Mouse (Mus musculus) kidney, embryonic 14.5 days (tissue): Measurements from ENCODE around the gene Tecpr1. TPM values are rescaled to one million over a fixed set of nuclear protein-coding genes. Genes with fewer than 3 reads are reported as not detected.

ENCODE experiments used
- ATAC-seq: fragments of 200-750 bp; cut with Nextera tagmentation; 2 replicates; pipeline ENCODE4 v1.8.0; 2017; ENCODE audit warnings: moderate number of reproducible peaks, mild to moderate bottlenecking, moderate TSS enrichment, moderate library complexity; ENCODE audit not compliant: low FRiP score, low TSS enrichment
- H3K27ac ChIP-seq: fragments of 300-500 bp; sonication (generic); 2 replicates; pipeline ENCODE4 v1.5.1; 2014; ENCODE audit warnings: low read depth, mild to moderate bottlenecking, low read length, moderate library complexity, mixed read lengths
- H3K27me3 ChIP-seq: fragments of 300-500 bp; sonication (generic); 2 replicates; pipeline ENCODE4 v1.6.1; 2014; ENCODE audit warnings: mild to moderate bottlenecking, low read length; ENCODE audit not compliant: control insufficient read depth, insufficient read depth
- H3K36me3 ChIP-seq: fragments of 300-500 bp; sonication (generic); 2 replicates; pipeline ENCODE4 v1.6.1; 2014; ENCODE audit warnings: low read length, mixed read lengths; ENCODE audit not compliant: control insufficient read depth, insufficient read depth
- H3K4me1 ChIP-seq: fragments of 300-500 bp; sonication (generic); 2 replicates; pipeline ENCODE4 v1.6.1; 2014; ENCODE audit warnings: low read length, mixed read lengths; ENCODE audit not compliant: control insufficient read depth, insufficient read depth
- H3K4me2 ChIP-seq: fragments of 300-500 bp; sonication (generic); replicated peaks from 2 replicates; pipeline ENCODE4 v1.6.1; 2014; ENCODE audit warnings: low read depth, mild to moderate bottlenecking, low read length
- H3K4me3 ChIP-seq: fragments of 300-500 bp; sonication (generic); 2 replicates; pipeline ENCODE4 v1.5.1; 2014; ENCODE audit warnings: mild to moderate bottlenecking, low read length
- H3K9ac ChIP-seq: fragments of 300-500 bp; sonication (generic); 2 replicates; pipeline ENCODE4 v1.6.1; 2014; ENCODE audit warnings: low read depth, mild to moderate bottlenecking, low read length, moderate library complexity
- H3K9me3 ChIP-seq: fragments of 300-500 bp; sonication (generic); 2 replicates; pipeline ENCODE4 v1.6.1; 2016; ENCODE audit warnings: low read length; ENCODE audit not compliant: control insufficient read depth
- WGBS: fragments of 180-500 bp; shearing (Covaris S2); extraction: QIAGEN DNeasy Blood & Tissue Kit; methylation state at CpG from one replicate; pipeline ENCODE4 v1.1.7; 2014; 5-methylcytosine and 5-hydroxymethylcytosine counted together
- polyA plus RNA-seq: library from polyadenylated mRNA; unstranded; fragments of >200 nt; fragmentation: Nextera tagmentation; extraction: Ambion mirVana; gene quantifications from 2 replicates; pipeline ENCODE4 v1.2.1, GENCODE M21; 2014

Tecpr1 gene
- polyA plus RNA-seq, 1 experiment from 2014 or later, result 16.4 TPM

DNA sequence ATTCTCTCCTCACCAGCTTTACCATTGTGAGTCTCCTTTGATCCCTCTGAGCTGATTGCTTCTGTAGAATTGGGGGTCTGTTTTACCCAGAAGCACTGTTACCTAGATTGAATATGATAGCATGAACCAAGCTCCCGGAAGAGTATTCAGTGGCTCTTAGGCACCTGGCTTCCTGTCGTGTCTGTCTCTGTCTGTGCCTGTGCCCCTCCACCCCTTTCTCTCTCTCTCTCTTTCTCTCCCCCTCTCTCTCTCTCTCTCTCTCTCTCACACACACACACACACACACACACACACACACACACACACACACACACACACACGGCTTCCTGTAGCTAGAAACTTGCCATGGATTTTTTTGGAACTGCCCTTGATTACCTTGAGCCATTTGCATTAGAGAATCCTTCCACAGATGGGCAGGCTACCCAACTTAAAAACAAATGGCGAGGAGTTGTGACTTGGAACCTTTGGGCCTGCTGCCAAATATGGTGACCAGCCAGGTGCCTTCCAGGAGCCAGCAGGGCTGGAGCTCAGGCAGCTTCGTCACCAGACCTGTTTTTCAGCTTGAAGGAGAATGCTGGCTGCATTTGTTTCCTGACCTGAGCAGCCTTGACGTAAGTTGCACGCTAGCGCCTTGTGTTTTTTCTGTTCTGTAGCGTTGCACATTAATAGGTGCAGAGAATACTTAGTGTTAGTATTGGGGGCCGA lies 60.5 kb downstream of the Tecpr1 start:
- ATAC-seq, result no peak

DNA sequence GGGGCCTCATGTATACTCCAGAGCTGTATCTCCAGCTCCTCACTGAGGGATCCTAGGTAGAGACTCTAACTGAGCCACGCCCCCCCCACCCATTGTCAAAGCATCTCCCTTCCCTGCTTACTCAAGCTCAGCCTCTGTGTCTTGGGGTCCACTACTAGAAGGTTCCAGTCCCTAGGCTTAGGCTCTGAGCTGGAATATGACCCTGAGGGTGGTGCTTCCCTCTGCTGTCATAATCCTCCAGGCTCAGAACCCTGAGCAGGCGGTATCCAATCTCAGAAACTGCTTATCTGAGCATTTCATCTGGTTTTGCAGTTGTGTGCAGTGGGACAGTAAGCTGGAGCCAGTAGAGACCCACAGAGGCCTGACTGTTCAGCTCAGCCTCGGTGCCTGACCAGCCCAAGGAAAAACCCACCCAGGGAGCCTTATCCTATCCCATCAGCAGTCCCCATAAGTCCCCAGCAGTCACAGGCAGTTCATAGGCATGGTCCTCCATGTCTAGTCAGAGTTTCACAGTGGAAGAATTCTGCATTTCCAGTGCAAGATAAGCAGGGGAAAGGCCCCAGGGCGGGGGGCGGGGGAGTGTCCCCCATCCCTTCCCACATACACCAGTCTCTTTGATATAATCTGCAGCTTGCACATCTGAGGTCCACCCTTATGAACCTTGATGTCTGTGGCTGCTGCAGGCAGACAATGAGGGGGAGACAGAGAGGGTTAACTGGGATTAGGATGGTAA lies 61.2 kb downstream of the Tecpr1 start:
- H3K4me2 ChIP-seq, result no peak overlapping the region
- no peaks in the 10 kb centered on the region for H3K4me1 ChIP-seq
- peaks cover 37% of the 10 kb centered on the region for H3K36me3 ChIP-seq
- WGBS, result 78% methylated on average over 5 of the region's 5 CpGs
- ATAC-seq, result 0 out of 2 replicates have a peak, but pooled peaks have one; percentile 24
- no peak overlapping the region for H3K4me3 ChIP-seq
- no peaks in the 10 kb centered on the region for H3K27me3 ChIP-seq
- H3K27ac ChIP-seq, result peak overlapping the region; percentile 47
- no peaks in the 10 kb centered on the region for H3K9me3 ChIP-seq
- H3K9ac ChIP-seq, result no peak overlapping the region

More for the DNA sequence above, 60.5 kb downstream of the Tecpr1 start:
- 70% methylated on average over 10 of the region's 10 CpGs for WGBS
- Histone ChIP-seq H3K9me3 (no peaks in the 10 kb centered on the region), H3K4me3 (no peak overlapping the region), H3K9ac (no peak overlapping the region), H3K27ac (peak overlapping the region; percentile 47; the same call in 1 of the 2 replicates), H3K27me3 (no peaks in the 10 kb centered on the region), H3K4me2 (no peak overlapping the region), H3K4me1 (no peaks in the 10 kb centered on the region), H3K36me3 (peaks cover 34% of the 10 kb centered on the region)

DNA sequence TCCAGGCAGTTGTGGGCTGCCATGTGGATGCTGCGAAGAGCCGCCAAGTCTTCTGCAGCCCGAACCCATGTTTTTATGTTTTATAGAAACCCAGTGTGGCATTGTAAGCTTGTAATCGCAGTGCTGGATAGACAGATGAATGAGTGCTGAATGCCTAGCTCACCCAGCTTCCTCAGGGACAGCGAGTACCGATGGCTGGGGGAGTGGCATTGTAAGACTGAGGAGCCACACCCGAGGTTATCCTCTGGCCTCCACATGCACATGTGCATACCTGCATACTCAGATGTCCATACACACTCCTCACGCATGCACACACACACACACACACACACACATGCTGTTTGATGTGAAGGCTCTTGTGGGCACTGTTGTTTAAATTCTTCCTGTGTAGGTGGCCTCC lies 64.3 kb downstream of the Tecpr1 start:
- no peak for ATAC-seq
- 93% methylated on average over 8 of the region's 8 CpGs for WGBS
- no peak overlapping the region for H3K4me3 ChIP-seq
- no peak overlapping the region for H3K4me2 ChIP-seq
- H3K9ac ChIP-seq, result no peak overlapping the region
- H3K4me1 ChIP-seq, result no peaks in the 10 kb centered on the region
- no peak overlapping the region for H3K27ac ChIP-seq
- H3K36me3 ChIP-seq, result peaks cover 25% of the 10 kb centered on the region
- no peaks in the 10 kb centered on the region for H3K27me3 ChIP-seq
- H3K9me3 ChIP-seq, result no peaks in the 10 kb centered on the region

DNA sequence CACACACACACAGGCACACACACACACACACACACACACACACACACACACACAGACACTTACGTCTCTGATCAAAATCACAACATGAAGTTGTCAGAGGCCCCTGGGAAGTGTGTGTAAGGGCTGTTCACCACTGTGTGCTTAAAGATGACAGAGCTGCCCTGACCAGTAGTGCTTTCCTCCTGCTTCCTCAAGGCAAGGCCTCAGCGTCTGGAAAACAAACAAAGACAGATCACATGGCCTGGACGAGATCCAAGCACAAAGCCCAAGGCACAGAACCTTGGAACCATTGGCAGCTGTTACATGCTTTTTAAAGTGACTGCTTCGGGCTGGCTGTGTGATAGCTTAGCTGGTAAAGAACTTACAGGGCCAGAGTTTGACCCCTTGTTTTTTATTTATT lies 64.8 kb downstream of the Tecpr1 start:
- H3K4me1 ChIP-seq, result no peaks in the 10 kb centered on the region
- H3K27me3 ChIP-seq, result no peaks in the 10 kb centered on the region
- no peaks in the 10 kb centered on the region for H3K9me3 ChIP-seq
- ATAC-seq, result no peak
- H3K4me3 ChIP-seq, result no peak overlapping the region
- H3K27ac ChIP-seq, result no peak overlapping the region
- no peak overlapping the region for H3K4me2 ChIP-seq
- 35% methylated on average over 4 of the region's 4 CpGs for WGBS
- no peak overlapping the region for H3K9ac ChIP-seq
- H3K36me3 ChIP-seq, result peaks cover 20% of the 10 kb centered on the region

DNA sequence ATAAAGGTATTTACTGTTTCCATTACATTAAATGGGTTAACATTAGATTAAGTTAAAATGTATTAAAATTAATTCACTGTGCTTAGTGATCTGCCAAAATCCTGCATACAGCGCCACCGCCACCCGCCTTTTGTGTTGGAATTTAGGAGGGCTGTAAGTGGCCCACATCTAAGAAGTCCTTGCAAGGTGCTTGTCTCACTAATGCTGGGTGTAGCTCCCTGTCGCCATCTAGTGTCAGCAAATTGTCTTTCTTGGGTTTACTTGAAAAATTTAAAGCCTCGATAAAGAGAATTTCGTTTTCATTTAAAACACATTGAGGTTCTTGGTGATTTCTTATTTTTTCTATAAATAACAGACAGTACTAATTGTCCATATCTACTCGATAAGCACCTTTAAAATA lies 68.9 kb downstream of the Tecpr1 start:
- H3K9me3 ChIP-seq, result no peaks in the 10 kb centered on the region
- peaks cover 42% of the 10 kb centered on the region for H3K36me3 ChIP-seq
- no peak overlapping the region for H3K27ac ChIP-seq
- WGBS, result 34% methylated on average over 7 of the region's 7 CpGs
- no peak overlapping the region for H3K4me3 ChIP-seq
- ATAC-seq, result 0 out of 2 replicates have a peak, but pooled peaks have one; percentile 56
- H3K4me2 ChIP-seq, result no peak overlapping the region
- no peaks in the 10 kb centered on the region for H3K27me3 ChIP-seq
- no peak overlapping the region for H3K9ac ChIP-seq
- H3K4me1 ChIP-seq, result no peaks in the 10 kb centered on the region

DNA sequence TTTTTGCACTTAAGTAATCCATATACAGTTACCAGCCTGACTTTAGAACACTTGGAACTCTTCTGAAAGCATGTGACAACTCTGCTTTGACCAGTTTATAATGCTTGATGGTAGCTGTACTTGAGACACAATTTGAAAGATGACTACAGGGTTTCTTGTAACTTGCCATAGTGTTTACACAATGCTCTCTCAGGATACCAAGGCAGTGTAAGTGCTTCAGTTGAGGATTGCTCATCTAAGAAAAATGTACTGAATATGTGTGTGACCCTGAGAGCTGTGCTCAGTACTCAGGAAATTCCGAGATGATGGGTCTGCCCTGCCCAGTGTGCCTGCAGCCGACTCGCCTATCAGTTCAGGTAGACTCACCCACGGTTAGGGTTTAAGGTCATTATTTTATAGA lies 72.1 kb downstream of the Tecpr1 start:
- H3K4me3 ChIP-seq, result no peak overlapping the region
- ATAC-seq, result no peak
- H3K27me3 ChIP-seq, result no peaks in the 10 kb centered on the region
- H3K4me1 ChIP-seq, result no peaks in the 10 kb centered on the region
- no peaks in the 10 kb centered on the region for H3K9me3 ChIP-seq
- H3K4me2 ChIP-seq, result no peak overlapping the region
- no peak overlapping the region for H3K27ac ChIP-seq
- no peak overlapping the region for H3K9ac ChIP-seq
- 83% methylated on average over 4 of the region's 4 CpGs for WGBS
- H3K36me3 ChIP-seq, result peaks cover 46% of the 10 kb centered on the region

DNA sequence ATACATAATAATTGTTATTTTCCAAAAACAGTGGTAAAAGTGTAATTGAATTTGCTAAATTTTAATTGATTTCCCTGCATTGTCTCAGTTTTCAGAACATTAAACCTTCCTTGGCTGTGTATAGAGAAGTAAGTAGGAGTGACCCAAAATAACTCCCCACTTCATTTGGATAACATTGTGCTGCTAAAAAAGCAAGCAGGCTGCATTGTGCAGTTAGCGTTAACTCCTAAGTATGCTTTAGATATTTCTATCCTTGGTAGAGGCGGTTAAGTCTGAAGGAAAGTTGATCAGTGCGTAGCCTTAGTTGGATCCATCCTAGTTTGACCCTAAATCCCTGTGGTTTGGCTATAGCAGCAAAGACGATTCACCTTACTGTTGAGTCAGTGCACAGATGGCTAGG lies 73.9 kb downstream of the Tecpr1 start:
- no peaks in the 10 kb centered on the region for H3K27me3 ChIP-seq
- H3K36me3 ChIP-seq, result peaks cover 46% of the 10 kb centered on the region
- H3K4me1 ChIP-seq, result no peaks in the 10 kb centered on the region
- WGBS, result 94% methylated on average over 4 of the region's 4 CpGs
- H3K9me3 ChIP-seq, result no peaks in the 10 kb centered on the region
- ATAC-seq, result no peak
- H3K27ac ChIP-seq, result no peak overlapping the region
- H3K9ac ChIP-seq, result no peak overlapping the region
- H3K4me2 ChIP-seq, result no peak overlapping the region
- no peak overlapping the region for H3K4me3 ChIP-seq

DNA sequence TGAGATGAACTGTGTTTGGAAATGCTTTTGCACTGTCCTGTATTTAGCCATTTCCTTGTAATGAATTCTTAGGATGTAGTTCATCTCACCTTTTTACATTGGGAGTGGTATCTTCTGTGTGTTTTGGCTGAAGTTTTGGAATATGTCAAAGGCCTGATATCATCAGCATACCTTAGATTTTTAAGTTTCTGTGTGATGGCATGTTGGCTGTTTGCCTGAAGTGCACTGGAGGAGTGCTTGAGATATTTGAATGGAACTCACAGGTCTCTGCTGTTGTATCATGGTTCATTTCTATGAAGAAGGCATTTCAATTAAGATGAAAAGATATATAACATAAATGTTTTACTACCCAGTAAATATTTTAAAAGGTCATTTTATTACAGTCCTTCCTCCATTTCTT lies 76.5 kb downstream of the Tecpr1 start:
- Histone ChIP-seq H3K27me3 (no peaks in the 10 kb centered on the region), H3K4me1 (no peaks in the 10 kb centered on the region), H3K4me3 (no peak overlapping the region), H3K4me2 (no peak overlapping the region), H3K27ac (no peak overlapping the region), H3K36me3 (peaks cover 45% of the 10 kb centered on the region), H3K9me3 (no peaks in the 10 kb centered on the region), H3K9ac (no peak overlapping the region)
- ATAC-seq, result no peak
